Mouse (Mus musculus): ENCODE results near the gene Ttc26. TPM values are rescaled to one million over a fixed set of nuclear protein-coding genes. Genes with fewer than 3 reads are reported as not detected.

Ttc26 gene
- polyA plus RNA-seq, 1 experiment from 2014 or later, result 10.1 TPM

Other genes with a start within 250 kb of the Ttc26 start
- gene D630045J12Rik, start 127.5 kb upstream of the Ttc26 start, polyA plus RNA-seq (2015; fragmentation: Nextera tagmentation; extraction: Ambion mirVana), result 5.1 and 6.2 TPM in 2 replicates
- 9.0 and 10.4 TPM in 2 replicates for gene Zc3hav1l, start 82.2 kb upstream of the Ttc26 start, polyA plus RNA-seq (2015; fragmentation: Nextera tagmentation; extraction: Ambion mirVana)
- gene Zc3hav1, start 26.9 kb upstream of the Ttc26 start, polyA plus RNA-seq (2015; fragmentation: Nextera tagmentation; extraction: Ambion mirVana), result 6.6 and 8.4 TPM in 2 replicates
- 14.9 and 17.0 TPM in 2 replicates for gene Ubn2, start 52.5 kb downstream of the Ttc26 start, polyA plus RNA-seq (2015; fragmentation: Nextera tagmentation; extraction: Ambion mirVana)
- 80.9 and 93.2 TPM in 2 replicates for gene Fmc1, start 152.0 kb downstream of the Ttc26 start, polyA plus RNA-seq (2015; fragmentation: Nextera tagmentation; extraction: Ambion mirVana)
- 41.4 and 48.0 TPM in 2 replicates for gene Luc7l2, start 169.9 kb downstream of the Ttc26 start, polyA plus RNA-seq (2015; fragmentation: Nextera tagmentation; extraction: Ambion mirVana)

Data from embryonic facial prominence, embryonic 15.5 days (tissue).